Mouse (Mus musculus) neural tube, embryonic 14.5 days (tissue): ENCODE measurements around the gene Ccdc171. TPM values are rescaled to one million over a fixed set of nuclear protein-coding genes. Genes with fewer than 3 reads are reported as not detected.

ENCODE experiments used
- ATAC-seq: fragments of 200-750 bp; cut with Nextera tagmentation; 2 replicates; pipeline ENCODE4 v1.8.0; 2017; ENCODE audit warnings: low read depth, mild to moderate bottlenecking, moderate TSS enrichment, moderate library complexity
- H3K27ac ChIP-seq: fragments of 300-500 bp; sonication (generic); 2 replicates; pipeline ENCODE4 v1.5.1; 2014; ENCODE audit warnings: low read depth, mild to moderate bottlenecking, control low read depth, low read length, moderate library complexity, mixed read lengths
- H3K27me3 ChIP-seq: fragments of 300-500 bp; sonication (generic); 2 replicates; pipeline ENCODE4 v1.6.1; 2014; ENCODE audit warnings: low read length; ENCODE audit not compliant: control insufficient read depth, insufficient read depth
- H3K36me3 ChIP-seq: fragments of 300-500 bp; sonication (generic); 2 replicates; pipeline ENCODE4 v1.6.1; 2014; ENCODE audit warnings: low read length, mixed read lengths; ENCODE audit not compliant: control insufficient read depth, insufficient read depth
- H3K4me1 ChIP-seq: fragments of 300-500 bp; sonication (generic); 2 replicates; pipeline ENCODE4 v1.6.1; 2014; ENCODE audit warnings: low read length; ENCODE audit not compliant: control insufficient read depth, insufficient read depth
- H3K4me2 ChIP-seq: fragments of 300-500 bp; sonication (generic); 2 replicates; pipeline ENCODE4 v1.6.1; 2014; ENCODE audit warnings: mild to moderate bottlenecking, low read depth, low read length, control low read depth
- H3K4me3 ChIP-seq: fragments of 300-500 bp; sonication (generic); 2 replicates; pipeline ENCODE4 v1.5.1; 2014; ENCODE audit warnings: low read depth, low read length, control low read depth, mixed read lengths
- H3K9ac ChIP-seq: fragments of 300-500 bp; sonication (generic); replicated peaks from 2 replicates; pipeline ENCODE4 v1.6.1; 2014; ENCODE audit warnings: low read depth, mild to moderate bottlenecking, control low read depth, low read length, mixed read lengths
- H3K9me3 ChIP-seq: fragments of 300-500 bp; sonication (generic); 2 replicates; pipeline ENCODE4 v1.6.1; 2016; ENCODE audit warnings: low read length; ENCODE audit not compliant: control insufficient read depth
- WGBS: fragments of 180-500 bp; shearing (Covaris S2); extraction: QIAGEN DNeasy Blood & Tissue Kit; methylation state at CpG from one replicate; pipeline ENCODE4 v1.1.7; 2014; 5-methylcytosine and 5-hydroxymethylcytosine counted together
- polyA plus RNA-seq: library from polyadenylated mRNA; unstranded; fragments of >200 nt; fragmentation: Nextera tagmentation; extraction: Ambion mirVana; gene quantifications from 2 replicates; pipeline ENCODE4 v1.2.1, GENCODE M21; 2014

Gene Ccdc171
- polyA plus RNA-seq, 1 experiment from 2014 or later, result 4.5 TPM

- Histone ChIP-seq H3K9me3 (no peaks in the 10 kb centered on the region), H3K27ac (no peak overlapping the region), H3K9ac (no peak overlapping the region), H3K27me3 (no peaks in the 10 kb centered on the region), H3K4me2 (no peak overlapping the region), H3K36me3 (no peaks in the 10 kb centered on the region), H3K4me1 (no peaks in the 10 kb centered on the region), H3K4me3 (no peak overlapping the region)
- ATAC-seq, result no peak
- whole genome bisulfite sequencing, result 37% methylated on average over 13 of the region's 13 CpGs
Measured at GRCm38 (mm10) chr4:83888459-83889054, 363.2 kb downstream of the Ccdc171 start.

GRCm38 (mm10) chr4:83902081-83902645 lies 376.8 kb downstream of the Ccdc171 start:
- WGBS, result 90% methylated on average over 9 of the region's 9 CpGs
- Histone ChIP-seq H3K4me2 (no peak overlapping the region), H3K9me3 (no peaks in the 10 kb centered on the region), H3K9ac (no peak overlapping the region), H3K4me3 (no peak overlapping the region), H3K36me3 (no peaks in the 10 kb centered on the region), H3K4me1 (no peaks in the 10 kb centered on the region), H3K27me3 (no peaks in the 10 kb centered on the region), H3K27ac (no peak overlapping the region)
- ATAC-seq, result no peak

Other genes starting within 250 kb of the Ccdc171 start
- 7.9 and 10.9 TPM in 2 replicates for gene Ttc39b, start 201.3 kb upstream of the Ccdc171 start, polyA plus RNA-seq
- 68.6 and 68.9 TPM in 2 replicates for gene Snapc3, start 107.8 kb upstream of the Ccdc171 start, polyA plus RNA-seq
- 320 and 337 TPM in 2 replicates for gene Psip1, start 39.1 kb upstream of the Ccdc171 start, polyA plus RNA-seq